Comparison of ENCODE assay signal across 29 mouse cellular contexts in genomic region chr5:129412161-129412560, GRCm38 (mm10).
DNase-seq lines count a peak whose midpoint lies in the region; ATAC-seq and TF ChIP-seq lines count a peak whose summit lies in the region.
"Had no signal": no experiment of that assay in that cellular context is flagged by ENCODE, and none has a peak within 500 bp of the region (broad histone marks: within the 10 kb centered on the region; RNA-seq: fewer than 3 reads in every experiment).

No protein-coding gene starts in this region.

- TF ChIP-seq CTCF in lung, embryonic 14.5 days (IDR thresholded peaks at IDR 0.05; ENCODE audit: low read depth) = no peak
- no peak for TF ChIP-seq CTCF in brain, embryonic 14.5 days (IDR thresholded peaks at IDR 0.05; ENCODE audit: borderline replicate concordance, extremely low read depth, insufficient read depth, insufficient read length)

- no peak for TF ChIP-seq POLR2A in brain, embryonic 14.5 days (IDR thresholded peaks at IDR 0.05; ENCODE audit: borderline replicate concordance, extremely low read depth, insufficient read depth, insufficient read length, poor library complexity, severe bottlenecking)

- ATAC-seq in forebrain, embryonic 15.5 days (replicated peaks) = no peak
- ATAC-seq in forebrain, embryonic 11.5 days (replicated peaks; ENCODE audit: low FRiP score) = no peak
- ATAC-seq in lung, embryonic 14.5 days (ENCODE audit: insufficient read depth) = no peak
- peak; percentile 66 for ATAC-seq in forebrain, embryonic 16.5 days
- ATAC-seq in liver, embryonic 12.5 days = no peak
- ATAC-seq: activated CD4-positive, CD25-positive, alpha-beta regulatory T cell, adult 4 months; intestine, embryonic 16.5 days had no signal

- H3K4me3 ChIP-seq in forebrain, embryonic 15.5 days = no peak overlapping the region
- no peak overlapping the region for H3K4me3 ChIP-seq in forebrain, embryonic 11.5 days (ENCODE audit: low read depth, low read length)
- no peak overlapping the region for H3K4me3 ChIP-seq in lung, embryonic 14.5 days (ENCODE audit: low read depth, low read length)
- H3K4me3 ChIP-seq in forebrain, embryonic 16.5 days (replicated peaks; ENCODE audit: low read length) = no peak overlapping the region
- no peak overlapping the region for H3K4me3 ChIP-seq in liver, embryonic 12.5 days
- H3K4me3 ChIP-seq: erythroblast, embryonic 14.5 days; heart, embryonic 10.5 days; liver, embryonic 15.5 days; megakaryocyte, embryonic 14.5 days; midbrain, embryonic 12.5 days had no signal

- H3K36me3 ChIP-seq in forebrain, embryonic 15.5 days = no peaks in the 10 kb centered on the region
- H3K36me3 ChIP-seq in forebrain, embryonic 11.5 days (ENCODE audit: control insufficient read depth, insufficient read depth, low read length) = no peaks in the 10 kb centered on the region
- H3K36me3 ChIP-seq in lung, embryonic 14.5 days (ENCODE audit: insufficient read depth) = no peaks in the 10 kb centered on the region
- no peaks in the 10 kb centered on the region for H3K36me3 ChIP-seq in forebrain, embryonic 16.5 days (ENCODE audit: control insufficient read depth, insufficient read depth)
- H3K36me3 ChIP-seq in liver, embryonic 12.5 days = no peaks in the 10 kb centered on the region
- H3K36me3 ChIP-seq: heart, embryonic 10.5 days; liver, embryonic 15.5 days; midbrain, embryonic 12.5 days had no signal

- 72% methylated on average over 6 of the region's 6 CpGs for WGBS in forebrain, embryonic 15.5 days
- 90% methylated on average over 6 of the region's 6 CpGs for WGBS in forebrain, embryonic 11.5 days
- 78% methylated on average over 6 of the region's 6 CpGs for WGBS in lung, embryonic 14.5 days
- 71% methylated on average over 6 of the region's 6 CpGs for WGBS in forebrain, embryonic 16.5 days
- 76% methylated on average over 6 of the region's 6 CpGs for WGBS in liver, embryonic 12.5 days (ENCODE audit: insufficient replicate concordance)

- peaks cover 7% of the 10 kb centered on the region; the same call in 1 of the 2 replicates for H3K4me1 ChIP-seq in forebrain, embryonic 15.5 days
- H3K4me1 ChIP-seq in forebrain, embryonic 11.5 days (replicated peaks; ENCODE audit: control insufficient read depth, insufficient read depth, low read length) = 0 out of 2 replicates have a peak, but pooled peaks cover 2% of the 10 kb centered on the region
- H3K4me1 ChIP-seq in lung, embryonic 14.5 days (ENCODE audit: insufficient read depth) = peaks cover 12% of the 10 kb centered on the region; the same call in 1 of the 2 replicates
- H3K4me1 ChIP-seq in forebrain, embryonic 16.5 days (replicated peaks; ENCODE audit: control insufficient read depth, insufficient read depth, low read length) = peaks cover 11% of the 10 kb centered on the region
- H3K4me1 ChIP-seq in liver, embryonic 12.5 days = no peaks in the 10 kb centered on the region
- H3K4me1 ChIP-seq: liver, embryonic 15.5 days; megakaryocyte, embryonic 14.5 days; midbrain, embryonic 12.5 days had no signal

- no peak overlapping the region for H3K9ac ChIP-seq in forebrain, embryonic 15.5 days (replicated peaks)
- no peak overlapping the region for H3K9ac ChIP-seq in forebrain, embryonic 11.5 days (ENCODE audit: low read length)
- no peak overlapping the region for H3K9ac ChIP-seq in lung, embryonic 14.5 days
- H3K9ac ChIP-seq in forebrain, embryonic 16.5 days (replicated peaks; ENCODE audit: low read depth, low read length) = no peak overlapping the region
- H3K9ac ChIP-seq in liver, embryonic 12.5 days = no peak overlapping the region
- H3K9ac ChIP-seq: liver, embryonic 15.5 days; midbrain, embryonic 12.5 days had no signal

- no peak for DNase-seq in forebrain, embryonic 11.5 days (ENCODE audit: low spot score)
- peak; percentile 19 for DNase-seq in lung, embryonic 14.5 days
- DNase-seq in lung, postnatal 25 days (ENCODE audit: low spot score) = no peak
- peak; percentile 81 for DNase-seq in brain, embryonic 14.5 days (ENCODE audit: low read depth)
- DNase-seq: adrenal gland, adult 2 months; adrenal gland, postnatal 36 days; B cell, adult 2 months; cerebellum, adult 9-10 months; gastrocnemius, postnatal 25 days; heart, adult 11 months; heart, postnatal 36 days; kidney, adult 8-10 months; layer of hippocampus, postnatal 36 days; liver; lung, postnatal 4 days; thymus, adult 18-20 months; thymus, postnatal 25 days had no signal

- H3K27ac ChIP-seq in forebrain, embryonic 15.5 days (replicated peaks) = peak overlapping the region; percentile 52; the same call in 1 of the 2 replicates
- H3K27ac ChIP-seq in forebrain, embryonic 11.5 days (ENCODE audit: low read depth, low read length) = no peak overlapping the region
- no peak overlapping the region for H3K27ac ChIP-seq in lung, embryonic 14.5 days (ENCODE audit: low read depth)
- peak overlapping the region; percentile 65 for H3K27ac ChIP-seq in forebrain, embryonic 16.5 days (ENCODE audit: low read length)
- H3K27ac ChIP-seq in liver, embryonic 12.5 days = no peak overlapping the region
- H3K27ac ChIP-seq: heart, embryonic 10.5 days; kidney, postnatal 0 days; liver, embryonic 15.5 days; midbrain, embryonic 12.5 days; stomach, postnatal 0 days had no signal

- no peaks in the 10 kb centered on the region for H3K9me3 ChIP-seq in forebrain, embryonic 15.5 days
- H3K9me3 ChIP-seq in forebrain, embryonic 11.5 days (ENCODE audit: control insufficient read depth, low read length) = no peaks in the 10 kb centered on the region
- H3K9me3 ChIP-seq in lung, embryonic 14.5 days (ENCODE audit: low read depth, low read length) = no peaks in the 10 kb centered on the region
- H3K9me3 ChIP-seq in forebrain, embryonic 16.5 days (ENCODE audit: control insufficient read depth, low read length) = no peaks in the 10 kb centered on the region
- no peaks in the 10 kb centered on the region for H3K9me3 ChIP-seq in liver, embryonic 12.5 days (replicated peaks)
- H3K9me3 ChIP-seq: heart, embryonic 10.5 days; liver, embryonic 15.5 days; megakaryocyte, embryonic 14.5 days; midbrain, embryonic 12.5 days had no signal

- H3K27me3 ChIP-seq in forebrain, embryonic 15.5 days = no peaks in the 10 kb centered on the region
- H3K27me3 ChIP-seq in forebrain, embryonic 11.5 days (ENCODE audit: control insufficient read depth, insufficient read depth, low read length) = no peaks in the 10 kb centered on the region
- no peaks in the 10 kb centered on the region for H3K27me3 ChIP-seq in lung, embryonic 14.5 days (ENCODE audit: insufficient read depth, low read length)
- no peaks in the 10 kb centered on the region for H3K27me3 ChIP-seq in forebrain, embryonic 16.5 days (replicated peaks; ENCODE audit: control insufficient read depth, insufficient read depth, low read length)
- H3K27me3 ChIP-seq in liver, embryonic 12.5 days (replicated peaks) = no peaks in the 10 kb centered on the region
- H3K27me3 ChIP-seq: liver, embryonic 15.5 days; midbrain, embryonic 12.5 days had no signal

- H3K4me2 ChIP-seq in forebrain, embryonic 15.5 days (replicated peaks) = no peak overlapping the region
- H3K4me2 ChIP-seq in forebrain, embryonic 11.5 days (ENCODE audit: low read depth, low read length, severe bottlenecking) = no peak overlapping the region
- no peak overlapping the region for H3K4me2 ChIP-seq in lung, embryonic 14.5 days
- H3K4me2 ChIP-seq in forebrain, embryonic 16.5 days (ENCODE audit: low read length) = no peak overlapping the region
- no peak overlapping the region for H3K4me2 ChIP-seq in liver, embryonic 12.5 days
- H3K4me2 ChIP-seq: liver, embryonic 15.5 days; midbrain, embryonic 12.5 days had no signal

Comparison
In these comparisons a context has a peak if more than half of its experiments do, and no peak if none do; other contexts are left out.
1. H3K27ac ChIP-seq: peak in forebrain, embryonic 15.5 days (single experiment) and forebrain, embryonic 16.5 days (single experiment); none in forebrain, embryonic 11.5 days (single experiment), lung, embryonic 14.5 days (single experiment) and liver, embryonic 12.5 days (single experiment).
2. DNase-seq: peak in lung, embryonic 14.5 days (single experiment) and brain, embryonic 14.5 days (single experiment); none in forebrain, embryonic 11.5 days (single experiment) and lung, postnatal 25 days (single experiment).